Mouse (Mus musculus) erythroblast, embryonic 14.5 days (primary cell): Measurements from ENCODE around the gene Alms1.
"Not testable (repeated sequence)": the region's sequence is repeated elsewhere in the genome, so short reads cannot be mapped to it uniquely, and the experiment has no call there.

Experiments used
- GATA1 ChIP-seq: IDR thresholded peaks from 2 replicates; pipeline ENCODE4 v1.6.1; 2012; ENCODE audit warnings: low read length, inconsistent platforms, mixed read lengths
- TAL1 ChIP-seq: IDR thresholded peaks from 3 replicates; pipeline ENCODE4 v1.6.1; 2012; ENCODE audit warnings: low read length, inconsistent platforms, mixed read lengths

DNA sequence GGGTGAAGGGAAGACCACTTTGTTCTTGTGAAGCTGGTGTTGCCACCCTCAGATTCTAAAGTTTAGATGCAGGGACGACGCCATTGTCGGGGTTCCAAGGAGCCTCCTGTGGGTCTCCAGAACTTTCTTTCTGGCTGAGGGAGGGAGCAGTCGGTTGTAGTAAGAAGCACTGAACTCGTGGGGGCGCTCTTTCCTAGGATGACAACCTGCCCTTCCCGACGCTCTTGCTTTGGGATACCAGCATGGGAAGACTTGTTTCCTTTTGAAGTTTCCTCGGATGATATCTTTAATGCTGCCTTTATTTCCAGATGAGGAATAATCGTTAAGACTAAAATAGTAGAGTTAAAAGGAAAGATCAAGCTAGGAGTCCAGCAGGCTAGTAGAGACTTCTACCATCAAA is 125.8 kb downstream of the Alms1 start, which contains the start of gene Nat8f7:
- not testable (repeated sequence) for TF ChIP-seq GATA1, TAL1
